Mouse (Mus musculus) neural tube, embryonic 14.5 days (tissue): Measurements from ENCODE around the gene H2-Eb1. TPM values are rescaled to one million over a fixed set of nuclear protein-coding genes. Genes with fewer than 3 reads are reported as not detected.
"Not testable (repeated sequence)": the region's sequence is repeated elsewhere in the genome, so short reads cannot be mapped to it uniquely, and the experiment has no call there.

Experiments used
- ATAC-seq: fragments of 200-750 bp; cut with Nextera tagmentation; 2 replicates; pipeline ENCODE4 v1.8.0; 2017; ENCODE audit warnings: low read depth, mild to moderate bottlenecking, moderate TSS enrichment, moderate library complexity
- H3K27ac ChIP-seq: fragments of 300-500 bp; sonication (generic); 2 replicates; pipeline ENCODE4 v1.5.1; 2014; ENCODE audit warnings: low read depth, mild to moderate bottlenecking, control low read depth, low read length, moderate library complexity, mixed read lengths
- H3K27me3 ChIP-seq: fragments of 300-500 bp; sonication (generic); 2 replicates; pipeline ENCODE4 v1.6.1; 2014; ENCODE audit warnings: low read length; ENCODE audit not compliant: control insufficient read depth, insufficient read depth
- H3K36me3 ChIP-seq: fragments of 300-500 bp; sonication (generic); 2 replicates; pipeline ENCODE4 v1.6.1; 2014; ENCODE audit warnings: low read length, mixed read lengths; ENCODE audit not compliant: control insufficient read depth, insufficient read depth
- H3K4me1 ChIP-seq: fragments of 300-500 bp; sonication (generic); 2 replicates; pipeline ENCODE4 v1.6.1; 2014; ENCODE audit warnings: low read length; ENCODE audit not compliant: control insufficient read depth, insufficient read depth
- H3K4me2 ChIP-seq: fragments of 300-500 bp; sonication (generic); 2 replicates; pipeline ENCODE4 v1.6.1; 2014; ENCODE audit warnings: mild to moderate bottlenecking, low read depth, low read length, control low read depth
- H3K4me3 ChIP-seq: fragments of 300-500 bp; sonication (generic); 2 replicates; pipeline ENCODE4 v1.5.1; 2014; ENCODE audit warnings: low read depth, low read length, control low read depth, mixed read lengths
- H3K9ac ChIP-seq: fragments of 300-500 bp; sonication (generic); replicated peaks from 2 replicates; pipeline ENCODE4 v1.6.1; 2014; ENCODE audit warnings: low read depth, mild to moderate bottlenecking, control low read depth, low read length, mixed read lengths
- H3K9me3 ChIP-seq: fragments of 300-500 bp; sonication (generic); 2 replicates; pipeline ENCODE4 v1.6.1; 2016; ENCODE audit warnings: low read length; ENCODE audit not compliant: control insufficient read depth
- WGBS: fragments of 180-500 bp; shearing (Covaris S2); extraction: QIAGEN DNeasy Blood & Tissue Kit; methylation state at CpG from one replicate; pipeline ENCODE4 v1.1.7; 2014; 5-methylcytosine and 5-hydroxymethylcytosine counted together
- polyA plus RNA-seq: library from polyadenylated mRNA; unstranded; fragments of >200 nt; fragmentation: Nextera tagmentation; extraction: Ambion mirVana; gene quantifications from 2 replicates; pipeline ENCODE4 v1.2.1, GENCODE M21; 2014

H2-Eb1 gene
- polyA plus RNA-seq, 1 experiment from 2014 or later, result 3.5 TPM

DNA sequence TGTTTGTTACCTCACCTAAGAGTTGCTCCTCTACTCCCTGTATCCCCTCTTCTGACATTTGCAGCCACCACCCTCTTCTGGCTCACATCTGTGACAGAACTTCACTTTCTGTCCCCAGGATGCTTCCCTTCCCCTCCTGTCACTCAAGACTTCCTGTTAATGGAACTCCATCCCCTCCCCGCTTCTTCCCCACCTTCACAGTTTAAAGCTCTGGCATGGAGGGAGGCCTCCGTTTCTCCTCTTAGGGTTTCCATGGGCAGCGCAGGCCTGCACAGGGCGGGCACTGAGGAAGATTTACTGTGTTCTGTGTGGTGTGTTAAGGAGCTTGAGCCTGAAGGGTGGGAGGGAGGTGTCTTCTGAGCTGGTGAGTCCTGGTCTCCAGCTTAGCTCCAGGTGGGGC, 2.5 kb downstream of the H2-Eb1 start:
- H3K27me3 ChIP-seq, result no peaks in the 10 kb centered on the region
- H3K9ac ChIP-seq, result no peak overlapping the region
- no peak for ATAC-seq
- H3K27ac ChIP-seq, result no peak overlapping the region
- no peak overlapping the region for H3K4me2 ChIP-seq
- no peaks in the 10 kb centered on the region for H3K9me3 ChIP-seq
- H3K4me1 ChIP-seq, result no peaks in the 10 kb centered on the region
- no peaks in the 10 kb centered on the region for H3K36me3 ChIP-seq
- WGBS, result 81% methylated on average over 4 of the region's 4 CpGs
- H3K4me3 ChIP-seq, result no peak overlapping the region

GRCm38 (mm10) chr17:34309225-34309624, 3.6 kb downstream of the H2-Eb1 start:
- Histone ChIP-seq H3K9ac (peak overlapping the region; percentile 61), H3K4me3 (peak overlapping the region; percentile 50), H3K4me1 (no peaks in the 10 kb centered on the region), H3K9me3 (no peaks in the 10 kb centered on the region), H3K4me2 (peak overlapping the region; percentile 91), H3K27me3 (no peaks in the 10 kb centered on the region), H3K27ac (peak overlapping the region; percentile 64), H3K36me3 (no peaks in the 10 kb centered on the region)
- no peak for ATAC-seq
- 29% methylated on average over 10 of the region's 10 CpGs for WGBS

GRCm38 (mm10) chr17:34309683-34310385, 4.2 kb downstream of the H2-Eb1 start:
- no peaks in the 10 kb centered on the region for H3K4me1 ChIP-seq
- H3K9ac ChIP-seq, result peak overlapping the region; percentile 61
- H3K4me3 ChIP-seq, result peak overlapping the region; percentile 50
- H3K36me3 ChIP-seq, result no peaks in the 10 kb centered on the region
- no peaks in the 10 kb centered on the region for H3K27me3 ChIP-seq
- peak overlapping the region; percentile 91 for H3K4me2 ChIP-seq
- no peaks in the 10 kb centered on the region for H3K9me3 ChIP-seq
- peak overlapping the region; percentile 64 for H3K27ac ChIP-seq
- ATAC-seq, result peak; percentile 89
- 27% methylated on average over 38 of the region's 38 CpGs for WGBS

GRCm38 (mm10) chr17:34310526-34310925, 4.9 kb downstream of the H2-Eb1 start:
- ATAC-seq, H3K9me3 ChIP-seq, H3K27me3 ChIP-seq, H3K27ac ChIP-seq, H3K4me1 ChIP-seq, H3K36me3 ChIP-seq, H3K4me2 ChIP-seq, H3K4me3 ChIP-seq, H3K9ac ChIP-seq: not testable (repeated sequence)
- 82% methylated on average over 3 of the region's 3 CpGs for WGBS

GRCm38 (mm10) chr17:34312185-34312584, 6.5 kb downstream of the H2-Eb1 start:
- Histone ChIP-seq H3K9me3 (no peaks in the 10 kb centered on the region), H3K4me2 (no peak overlapping the region), H3K36me3 (no peaks in the 10 kb centered on the region), H3K27me3 (no peaks in the 10 kb centered on the region), H3K27ac (no peak overlapping the region), H3K9ac (no peak overlapping the region), H3K4me1 (no peaks in the 10 kb centered on the region), H3K4me3 (no peak overlapping the region)
- 88% methylated on average over 1 of the region's 1 CpGs for WGBS
- no peak for ATAC-seq

- peak; percentile 68; the same call in 1 of the 2 replicates for ATAC-seq
- 28% methylated on average over 3 of the region's 3 CpGs for WGBS
- no peak overlapping the region for H3K9ac ChIP-seq
- no peaks in the 10 kb centered on the region for H3K9me3 ChIP-seq
- no peak overlapping the region for H3K4me3 ChIP-seq
- no peaks in the 10 kb centered on the region for H3K36me3 ChIP-seq
- H3K27me3 ChIP-seq, result no peaks in the 10 kb centered on the region
- H3K27ac ChIP-seq, result no peak overlapping the region
- H3K4me1 ChIP-seq, result no peaks in the 10 kb centered on the region
- no peak overlapping the region for H3K4me2 ChIP-seq
These were observed 7.7 kb downstream of the H2-Eb1 start for GRCm38 (mm10) chr17:34313393-34313792.

GRCm38 (mm10) chr17:34314286-34314685, 8.6 kb downstream of the H2-Eb1 start:
- Histone ChIP-seq H3K36me3 (no peaks in the 10 kb centered on the region), H3K9me3 (no peaks in the 10 kb centered on the region), H3K9ac (no peak overlapping the region), H3K4me1 (no peaks in the 10 kb centered on the region), H3K4me3 (no peak overlapping the region), H3K27ac (no peak overlapping the region), H3K27me3 (no peaks in the 10 kb centered on the region), H3K4me2 (no peak overlapping the region)
- 74% methylated on average over 9 of the region's 9 CpGs for WGBS
- ATAC-seq, result no peak

GRCm38 (mm10) chr17:34315512-34315911, 9.8 kb downstream of the H2-Eb1 start:
- no peak overlapping the region for H3K4me3 ChIP-seq
- H3K27me3 ChIP-seq, result no peaks in the 10 kb centered on the region
- no peak for ATAC-seq
- H3K27ac ChIP-seq, result no peak overlapping the region
- no peak overlapping the region for H3K4me2 ChIP-seq
- no peaks in the 10 kb centered on the region for H3K9me3 ChIP-seq
- no peaks in the 10 kb centered on the region for H3K36me3 ChIP-seq
- WGBS, result 73% methylated on average over 1 of the region's 1 CpGs
- no peak overlapping the region for H3K9ac ChIP-seq
- H3K4me1 ChIP-seq, result no peaks in the 10 kb centered on the region

GRCm38 (mm10) chr17:34316697-34317096, 11.0 kb downstream of the H2-Eb1 start:
- no peaks in the 10 kb centered on the region for H3K9me3 ChIP-seq
- 75% methylated on average over 2 of the region's 2 CpGs for WGBS
- no peaks in the 10 kb centered on the region for H3K27me3 ChIP-seq
- H3K4me3 ChIP-seq, result no peak overlapping the region
- no peak for ATAC-seq
- no peak overlapping the region for H3K4me2 ChIP-seq
- H3K36me3 ChIP-seq, result no peaks in the 10 kb centered on the region
- H3K4me1 ChIP-seq, result no peaks in the 10 kb centered on the region
- no peak overlapping the region for H3K27ac ChIP-seq
- no peak overlapping the region for H3K9ac ChIP-seq
